Mouse (Mus musculus) CH12.LX (cell line): ENCODE measurements at regions not wholly inside any gene's neighbourhood (a gene's known extent, or its start where the extent isn't known, plus 50 kb on each side); places are given as distances from the start of the nearest gene placed in this dataset.

ENCODE experiments used
- DNase-seq: peaks from one replicate; pipeline ENCODE4 v3.0.0-alpha.2; 2013; ENCODE audit errors: extremely low read depth
- H3K27ac ChIP-seq: 2 replicates; pipeline ENCODE4 v1.5.1; 2012; ENCODE audit warnings: low read depth, mild to moderate bottlenecking, control low read depth, moderate library complexity; ENCODE audit not compliant: insufficient read depth
- H3K27me3 ChIP-seq: replicated peaks from 2 replicates; pipeline ENCODE3; 2012; ENCODE audit warnings: inconsistent platforms
- H3K36me3 ChIP-seq, 2 experiments: replicated peaks in 1 of 2; 2 replicates each; pipeline versions ENCODE3 to v1.6.1; 2012; ENCODE audit warnings: inconsistent platforms in 1 of 2, low read length in 1 of 2, mild to moderate bottlenecking in 1 of 2, mixed read lengths in 1 of 2, moderate library complexity in 1 of 2; ENCODE audit not compliant: control insufficient read depth in 1 of 2, insufficient read depth in 1 of 2
- H3K4me1 ChIP-seq, 2 experiments: 2 replicates each; pipeline ENCODE4 v1.6.1; 2012; ENCODE audit warnings: inconsistent platforms in 1 of 2, moderate library complexity in 1 of 2; ENCODE audit not compliant: insufficient read depth in 2 of 2, control insufficient read depth in 1 of 2
- H3K4me2 ChIP-seq: 2 replicates; pipeline ENCODE4 v1.6.1; 2012; ENCODE audit warnings: low read depth, mild to moderate bottlenecking, control low read depth; ENCODE audit not compliant: poor library complexity, insufficient read depth, severe bottlenecking
- H3K4me3 ChIP-seq, 3 experiments: fragments of 150-350 bp in 1 of 3; sonication (generic) in 1 of 3; replicated peaks in 1 of 3; 2 replicates each; pipeline versions ENCODE3 to v1.5.1; 2011 to 2012; ENCODE audit warnings: low read depth in 2 of 3, low read length in 2 of 3, mild to moderate bottlenecking in 2 of 3, moderate library complexity in 2 of 3, control low read depth in 1 of 3, improper control_type of control experiment in 1 of 3, inconsistent platforms in 1 of 3, mixed read lengths in 1 of 3; ENCODE audit not compliant: poor library complexity in 1 of 3
- H3K79me2 ChIP-seq: replicated peaks from 2 replicates; pipeline ENCODE4 v1.6.1; 2012; ENCODE audit warnings: mild to moderate bottlenecking, moderate library complexity; ENCODE audit not compliant: control insufficient read depth, poor library complexity, insufficient read depth, severe bottlenecking; ENCODE audit errors: extremely low read depth
- H3K9ac ChIP-seq: 2 replicates; pipeline ENCODE4 v1.6.1; 2012; ENCODE audit warnings: low read depth, mild to moderate bottlenecking, control low read depth, moderate library complexity; ENCODE audit not compliant: insufficient read depth
- H3K9me3 ChIP-seq: replicated peaks from 2 replicates; pipeline ENCODE3; 2012; ENCODE audit warnings: low read length, inconsistent platforms, mixed read lengths
- BHLHE40 ChIP-seq: IDR thresholded peaks from 2 replicates; pipeline ENCODE4 v1.6.1; 2011; ENCODE audit warnings: mild to moderate bottlenecking, low read depth, low read length, improper control_type of control experiment
- CHD2 ChIP-seq: IDR thresholded peaks from 2 replicates; pipeline ENCODE4 v1.6.1; 2011; ENCODE audit warnings: low read length, improper control_type of control experiment
- CTCF ChIP-seq, 2 experiments: IDR thresholded peaks in 1 of 2; conservative IDR thresholded peaks in 1 of 2; 2 replicates each; pipeline ENCODE4 v1.5.1; 2011 to 2012; ENCODE audit warnings: low read depth in 2 of 2, low read length in 2 of 2, improper control_type of control experiment in 1 of 2, inconsistent platforms in 1 of 2, mild to moderate bottlenecking in 1 of 2, moderate library complexity in 1 of 2
- E2F4 ChIP-seq: IDR thresholded peaks from 2 replicates; pipeline ENCODE4 v1.6.1; 2011; ENCODE audit warnings: low read depth, low read length, improper control_type of control experiment; ENCODE audit not compliant: insufficient replicate concordance
- ELF1 ChIP-seq: IDR thresholded peaks from 2 replicates; pipeline ENCODE4 v1.6.1; 2014; ENCODE audit warnings: low read depth, mild to moderate bottlenecking, inconsistent platforms, low read length, improper control_type of control experiment
- EP300 ChIP-seq: IDR thresholded peaks from 2 replicates; pipeline ENCODE4 v1.6.1; 2011; ENCODE audit warnings: low read length, improper control_type of control experiment
- ETS1 ChIP-seq: conservative IDR thresholded peaks from 2 replicates; pipeline ENCODE4 v1.6.1; 2012; ENCODE audit warnings: low read depth, mild to moderate bottlenecking, inconsistent platforms, low read length, improper control_type of control experiment, moderate library complexity
- JUN ChIP-seq: IDR thresholded peaks from 2 replicates; pipeline ENCODE4 v1.6.1; 2011; ENCODE audit warnings: low read depth, mild to moderate bottlenecking, low read length, improper control_type of control experiment, moderate library complexity; ENCODE audit not compliant: insufficient read depth
- JUND ChIP-seq: conservative IDR thresholded peaks from 2 replicates; pipeline ENCODE4 v1.6.1; 2011; ENCODE audit warnings: low read depth, low read length, improper control_type of control experiment
- KAT2A ChIP-seq: IDR thresholded peaks from 2 replicates; pipeline ENCODE4 v1.6.1; 2012; ENCODE audit warnings: low read length, improper control_type of control experiment, inconsistent platforms; ENCODE audit not compliant: insufficient replicate concordance
- MAFK ChIP-seq: IDR thresholded peaks from 2 replicates; pipeline ENCODE4 v1.6.1; 2011; ENCODE audit warnings: low read length, improper control_type of control experiment; ENCODE audit not compliant: insufficient replicate concordance
- MAX ChIP-seq: IDR thresholded peaks from 2 replicates; pipeline ENCODE4 v1.6.1; 2011; ENCODE audit warnings: low read length, improper control_type of control experiment
- NRF1 ChIP-seq: IDR thresholded peaks from 2 replicates; pipeline ENCODE4 v1.6.1; 2014; ENCODE audit warnings: low read depth, mild to moderate bottlenecking, inconsistent platforms, low read length, improper control_type of control experiment, moderate library complexity
- RAD21 ChIP-seq: IDR thresholded peaks from 2 replicates; pipeline ENCODE4 v1.6.1; 2011; ENCODE audit warnings: low read depth, mild to moderate bottlenecking, low read length, improper control_type of control experiment, moderate library complexity
- RCOR1 ChIP-seq: conservative IDR thresholded peaks from 2 replicates; pipeline ENCODE4 v1.6.1; 2012; ENCODE audit warnings: low read depth, mild to moderate bottlenecking, inconsistent platforms, low read length, improper control_type of control experiment
- SIN3A ChIP-seq: IDR thresholded peaks from 2 replicates; pipeline ENCODE4 v1.6.1; 2012; ENCODE audit warnings: low read length, improper control_type of control experiment, inconsistent platforms
- SMC3 ChIP-seq: IDR thresholded peaks from 2 replicates; pipeline ENCODE4 v1.6.1; 2011; ENCODE audit warnings: low read depth, low read length, improper control_type of control experiment
- TBP ChIP-seq: conservative IDR thresholded peaks from 2 replicates; pipeline ENCODE4 v1.6.1; 2011; ENCODE audit warnings: low read depth, low read length, improper control_type of control experiment
- TCF12 ChIP-seq: IDR thresholded peaks from 2 replicates; pipeline ENCODE4 v1.6.1; 2014; ENCODE audit warnings: low read depth, mild to moderate bottlenecking, inconsistent platforms, low read length, improper control_type of control experiment
- USF1 ChIP-seq: IDR thresholded peaks from 2 replicates; pipeline ENCODE4 v1.6.1; 2014; ENCODE audit warnings: low read depth, mild to moderate bottlenecking, inconsistent platforms, low read length, improper control_type of control experiment
- USF2 ChIP-seq: conservative IDR thresholded peaks from 2 replicates; pipeline ENCODE4 v1.6.1; 2011; ENCODE audit warnings: low read depth, low read length, improper control_type of control experiment
- ZC3H11A ChIP-seq: IDR thresholded peaks from 2 replicates; pipeline ENCODE4 v1.6.1; 2012; ENCODE audit warnings: low read depth, mild to moderate bottlenecking, inconsistent platforms, low read length, improper control_type of control experiment
- dilution Hi-C: fragments of 300-500 bp; cut with MboI; formaldehyde crosslinking; loops from 2 replicates; pipeline ENCODE4 v1.14.3; 2020; ENCODE audit warnings: low sequenced_read_pairs; ENCODE audit not compliant: extremely low pct_unique_long_range_greater_than_20kb, extremely low pct_ligation_motif_present
- in situ Hi-C: fragments of 300-500 bp; cut with MboI; formaldehyde crosslinking; loops from 3 replicates; pipeline ENCODE4 v1.14.3; 2019; ENCODE audit warnings: low sequenced_read_pairs, low pct_ligation_motif_present, low pct_unique_long_range_greater_than_20kb, mixed read lengths

GRCm38 (mm10) chr13:97320756-97321155, 79.9 kb downstream of the Enc1 start:
- no peak overlapping the region for H3K4me2 ChIP-seq
- H3K9me3 ChIP-seq, result peaks cover 34% of the 10 kb centered on the region
- H3K27me3 ChIP-seq, result no peaks in the 10 kb centered on the region
- in situ Hi-C loops (no loop called here), dilution Hi-C loops (no loop called here)
- no peak overlapping the region for H3K9ac ChIP-seq
- no peaks in the 10 kb centered on the region for H3K79me2 ChIP-seq
- H3K27ac ChIP-seq, result no peak overlapping the region
- H3K4me3 ChIP-seq, result no peak overlapping the region
- no peak for TF ChIP-seq USF2
- no peak for TF ChIP-seq JUN
- TF ChIP-seq TCF12, result no peak
- TF ChIP-seq E2F4, result no peak
- no peak for TF ChIP-seq SMC3
- TF ChIP-seq SIN3A, result no peak
- TF ChIP-seq RCOR1, result no peak
- TF ChIP-seq KAT2A, result no peak
- TF ChIP-seq RAD21, result no peak
- no peak for TF ChIP-seq ETS1
- TF ChIP-seq CHD2, result no peak
- no peak for TF ChIP-seq USF1
- no peak for TF ChIP-seq BHLHE40
- no peak for TF ChIP-seq ZC3H11A
- TF ChIP-seq CTCF (conservative IDR thresholded peaks at IDR 0.05 in 1 of 2, IDR thresholded peaks at IDR 0.05 in 1 of 2; ENCODE audit: low read depth in 2 of 2, low read length in 2 of 2), result no peak
- no peaks in the 10 kb centered on the region for H3K36me3 ChIP-seq
- H3K4me1 ChIP-seq, result no peaks in the 10 kb centered on the region
- DNase-seq, result no peak

DNA sequence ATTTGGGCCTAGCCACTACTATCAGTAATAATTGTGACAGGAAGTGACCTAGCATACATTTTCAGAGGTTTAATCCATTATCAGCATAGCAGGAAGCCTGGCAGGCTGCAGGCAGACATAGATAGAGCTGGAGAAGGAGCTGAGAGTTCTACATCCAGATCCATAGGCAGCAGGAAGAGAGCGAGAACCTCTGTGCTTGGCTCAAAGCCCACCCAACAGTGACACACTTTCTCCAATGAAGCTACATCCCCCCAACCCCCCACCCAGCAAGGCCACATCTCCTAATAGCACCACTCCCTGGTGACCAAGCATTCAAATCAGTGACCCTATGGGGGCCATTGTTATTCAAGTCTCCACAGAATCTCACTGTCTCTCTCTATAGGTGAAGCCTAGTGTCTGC, 79.4 kb downstream of the Enc1 start:
- Histone ChIP-seq H3K4me2 (no peak overlapping the region), H3K4me3 (no peak overlapping the region), H3K4me1 (no peaks in the 10 kb centered on the region), H3K36me3 (no peaks in the 10 kb centered on the region), H3K27ac (no peak overlapping the region), H3K9ac (no peak overlapping the region), H3K27me3 (no peaks in the 10 kb centered on the region), H3K79me2 (no peaks in the 10 kb centered on the region), H3K9me3 (peaks cover 34% of the 10 kb centered on the region)
- dilution Hi-C loops, result no loop called here
- no peak for TF ChIP-seq ELF1
- TF ChIP-seq USF2, result no peak
- TF ChIP-seq E2F4, result no peak
- TF ChIP-seq SMC3, result no peak
- no peak for TF ChIP-seq JUND
- TF ChIP-seq BHLHE40, result no peak
- no peak for TF ChIP-seq KAT2A
- TF ChIP-seq EP300, result no peak
- no peak for TF ChIP-seq RCOR1
- TF ChIP-seq ETS1, result no peak
- TF ChIP-seq NRF1, result no peak
- TF ChIP-seq MAFK, result no peak
- TF ChIP-seq MAX, result no peak
- no peak for TF ChIP-seq TBP
- DNase-seq, result no peak
- in situ Hi-C loops, result no loop called here
